Mouse (Mus musculus) neutrophil, adult 65 days (primary cell): Measurements from ENCODE around the gene Wiz. TPM values are rescaled to one million over a fixed set of nuclear protein-coding genes. Genes with fewer than 3 reads are reported as not detected.

ENCODE experiments used
- total RNA-seq: library from RNA; stranded (reverse); gene quantifications from 2 replicates; pipeline ENCODE4 v1.2.4, GENCODE M21; 2023

Gene Wiz
- total RNA-seq = 13.4 and 16.6 TPM in 2 replicates

GRCm38 (mm10) chr17:32389101-32389659, at the start of gene Wiz:
Gene Wiz, minus strand, starts transcription at chr17:32389439.

GRCm38 (mm10) chr17:32424034-32424433, 34.8 kb upstream of the Wiz start, which contains the start of gene Pglyrp2:
Gene Pglyrp2, minus strand, starts transcription at chr17:32424167.

DNA sequence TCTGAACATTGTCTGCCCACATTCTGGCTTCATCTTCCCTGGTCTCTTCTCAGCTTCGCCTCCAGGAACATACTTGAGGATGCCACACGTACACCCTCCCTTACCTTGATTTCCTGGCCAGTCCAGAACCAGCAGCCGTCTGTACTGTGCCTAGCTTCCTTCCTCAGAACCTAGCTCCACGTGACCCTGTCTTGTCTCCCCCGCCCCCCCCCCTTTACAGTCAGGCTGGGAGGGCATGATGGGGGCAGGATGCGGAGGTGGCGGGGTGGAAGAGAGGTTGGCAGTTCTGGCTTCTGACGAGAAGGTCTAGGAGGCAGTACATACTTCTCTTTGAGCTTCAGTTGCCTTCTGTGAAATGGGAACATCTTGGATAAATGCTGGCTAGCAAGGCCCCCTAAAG, 14.2 kb upstream of the Wiz start, which contains the start of gene Rasal3:
Gene Rasal3, minus strand, starts transcription at position 167 of the 400 bp plus-strand sequence.

GRCm38 (mm10) chr17:32350382-32350983, 38.8 kb downstream of the Wiz start, which contains the start of gene Akap8l:
Gene Akap8l, minus strand, starts transcription at chr17:32350607.

DNA sequence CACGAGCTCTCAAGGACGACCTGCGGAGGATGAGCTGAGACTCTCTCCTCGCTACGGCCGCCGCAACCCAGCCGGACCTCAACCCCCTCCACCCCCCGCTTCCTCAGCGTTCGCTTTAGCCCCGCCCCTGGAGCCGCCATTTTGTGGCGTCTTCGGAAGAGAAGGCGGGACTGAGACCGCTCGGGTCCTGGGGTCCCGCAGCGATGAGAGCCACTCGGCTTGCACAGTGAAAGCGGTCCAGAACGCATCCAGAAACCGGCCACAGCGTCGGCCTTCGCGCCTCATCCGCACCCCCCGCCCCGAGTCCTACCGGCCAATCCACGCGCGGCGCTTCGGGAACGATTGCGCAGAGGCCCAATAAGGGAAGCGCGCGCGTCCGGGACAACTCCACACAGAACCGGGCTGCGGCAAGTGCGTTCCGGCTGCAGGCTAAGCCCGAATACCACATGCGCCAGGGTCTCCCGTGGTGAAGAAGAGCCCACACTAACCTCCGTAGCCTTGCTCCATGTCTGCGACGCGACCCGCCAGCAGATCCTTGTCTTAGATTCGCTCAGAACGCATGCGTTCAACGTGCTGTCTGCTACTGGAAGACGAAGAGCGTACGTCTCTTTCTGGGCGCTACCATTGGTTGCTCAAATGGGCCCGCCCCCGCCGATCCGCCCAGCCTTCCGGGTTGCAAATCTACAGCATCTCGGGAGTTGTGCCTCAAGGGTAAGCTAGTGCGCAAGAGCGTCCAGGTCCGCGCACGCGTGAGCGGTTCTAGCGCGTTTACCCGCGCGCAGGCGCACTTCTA, 68.4 kb downstream of the Wiz start, which contains the start of gene Akap8:
Gene Akap8, minus strand, starts transcription at position 642 of the 793 bp plus-strand sequence.

Other genes with a start within 250 kb of the Wiz start
- 0.05 and 0.25 TPM in 2 replicates for gene Notch3, start 222.6 kb downstream of the Wiz start, total RNA-seq
- not detected in 2 replicates for gene Ephx3, start 199.9 kb downstream of the Wiz start, total RNA-seq
- gene Brd4, start 104.7 kb downstream of the Wiz start, total RNA-seq = 251 and 326 TPM in 2 replicates
- 77.8 and 97.5 TPM in 2 replicates for gene Akap8, start 68.2 kb downstream of the Wiz start, total RNA-seq
- 28.9 and 40.3 TPM in 2 replicates for gene Akap8l, start 38.8 kb downstream of the Wiz start, total RNA-seq
- gene Rasal3, start 14.1 kb upstream of the Wiz start, total RNA-seq = 42.4 and 48.5 TPM in 2 replicates
- 0.18 and 0.69 TPM in 2 replicates for gene Pglyrp2, start 34.7 kb upstream of the Wiz start, total RNA-seq
- not detected in 2 replicates for gene Cyp4f39, start 63.3 kb upstream of the Wiz start, total RNA-seq
- 0.25 and 0.29 TPM in 2 replicates for gene Cyp4f17, start 116.6 kb upstream of the Wiz start, total RNA-seq
- 10.0 and 12.3 TPM in 2 replicates for gene Cyp4f16, start 147.1 kb upstream of the Wiz start, total RNA-seq
- 0.20 and 0.51 TPM in 2 replicates for gene Cyp4f37, start 231.9 kb upstream of the Wiz start, total RNA-seq